Mouse (Mus musculus) C2C12 (cell line): Measurements from ENCODE around the gene Pgk2. TPM values are rescaled to one million over a fixed set of nuclear protein-coding genes. Genes with fewer than 3 reads are reported as not detected.
"Not testable (repeated sequence)": the region's sequence is repeated elsewhere in the genome, so short reads cannot be mapped to it uniquely, and the experiment has no call there.

Experiments
- H3K27me3 ChIP-seq: one replicate; pipeline ENCODE4 v1.6.1; 2011; ENCODE audit not compliant: control insufficient read depth, insufficient read depth, insufficient read length
- H3K36me3 ChIP-seq: one replicate; pipeline ENCODE4 v1.6.1; 2011; ENCODE audit not compliant: control insufficient read depth, insufficient read depth
- H3K4me3 ChIP-seq: one replicate; pipeline ENCODE4 v1.5.1; 2011; ENCODE audit warnings: mild to moderate bottlenecking, control low read depth; ENCODE audit not compliant: poor library complexity, insufficient read depth, severe bottlenecking
- H3K79me2 ChIP-seq: one replicate; pipeline ENCODE4 v1.6.1; 2011; ENCODE audit not compliant: control insufficient read depth, insufficient read depth
- H3K79me3 ChIP-seq: one replicate; pipeline ENCODE4 v1.6.1; 2011; ENCODE audit warnings: low read depth, control low read depth
- H3ac ChIP-seq: one replicate; pipeline ENCODE3; 2011; ENCODE audit warnings: low read depth; ENCODE audit not compliant: control insufficient read depth, insufficient read length
- CEBPB ChIP-seq: IDR thresholded peaks from one replicate; pipeline ENCODE4 v1.6.1; 2011; ENCODE audit warnings: low read depth, mild to moderate bottlenecking, control low read depth, moderate library complexity
- CTCF ChIP-seq: IDR thresholded peaks from one replicate; pipeline ENCODE4 v1.5.1; 2011; ENCODE audit not compliant: control insufficient read depth, insufficient read depth, insufficient read length
- FOSL1 ChIP-seq: IDR thresholded peaks from one replicate; pipeline ENCODE4 v1.8.0; 2011; ENCODE audit warnings: mild to moderate bottlenecking, low read length; ENCODE audit not compliant: poor library complexity, insufficient read depth, severe bottlenecking
- MAX ChIP-seq: IDR thresholded peaks from one replicate; pipeline ENCODE4 v1.6.1; 2011; ENCODE audit warnings: mild to moderate bottlenecking, control low read depth
- MYOD1 ChIP-seq: IDR thresholded peaks from one replicate; pipeline ENCODE4 v1.6.1; 2011; ENCODE audit warnings: low read depth; ENCODE audit not compliant: control insufficient read depth, insufficient read length
- MYOG ChIP-seq: IDR thresholded peaks from one replicate; pipeline ENCODE4 v1.6.1; 2011; ENCODE audit not compliant: control insufficient read depth, insufficient read length; ENCODE audit errors: extremely low read depth
- USF1 ChIP-seq: IDR thresholded peaks from one replicate; pipeline ENCODE4 v1.6.1; 2011; ENCODE audit warnings: low read depth, mild to moderate bottlenecking, control low read depth, moderate library complexity
- long read RNA-seq, 2 experiments: library from polyadenylated mRNA; unstranded; transcript quantifications; one replicate each; pipeline ENCODE4 v2.0.0; 2019 to 2020
- polyA plus RNA-seq: library from polyadenylated mRNA; unstranded; fragments of >200 nt; fragmentation: generic; extraction: Trizol; gene quantifications from one replicate; pipeline ENCODE4 v1.2.1, GENCODE M21; 2012; ENCODE audit warnings: missing spikeins

Pgk2 gene
- not detected for polyA plus RNA-seq
- long read RNA-seq, experiment 1 = 0 reads
- long read RNA-seq, experiment 2 = 0 reads

DNA sequence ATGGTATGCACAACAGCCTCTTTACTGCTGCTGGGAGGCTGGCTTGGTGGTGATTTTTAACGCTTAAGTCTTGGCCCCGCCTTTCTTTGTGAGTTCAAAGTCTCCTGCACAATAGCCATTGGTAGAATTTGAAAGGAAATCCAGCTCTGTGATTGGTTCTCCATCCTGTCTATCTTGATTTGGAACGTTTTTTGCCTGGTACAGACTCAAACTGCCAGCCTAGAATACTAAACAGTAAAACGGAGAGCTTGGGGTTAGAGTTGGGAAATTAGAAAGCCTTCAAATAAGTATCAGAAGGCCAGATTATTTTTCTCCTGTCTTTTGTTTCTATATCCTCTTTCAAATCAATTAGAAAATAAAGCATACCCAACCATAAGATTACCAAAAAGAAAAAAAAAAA, at the start of gene Pgk2:
Gene Pgk2, minus strand, starts transcription at position 101 of the 400 bp plus-strand sequence.
- H3K79me3 ChIP-seq = no peaks in the 10 kb centered on the region
- no peak within 1 kb of the TSS for H3K4me3 ChIP-seq
- no peaks in the 10 kb centered on the region for H3K79me2 ChIP-seq
- H3ac ChIP-seq = no peak within 1 kb of the TSS
- no peaks in the 10 kb centered on the region for H3K36me3 ChIP-seq
- H3K27me3 ChIP-seq = no peaks in the 10 kb centered on the region
- TF ChIP-seq CEBPB = no peak
- TF ChIP-seq MAX = no peak
- TF ChIP-seq CTCF = no peak
- no peak for TF ChIP-seq MYOD1
- TF ChIP-seq USF1 = no peak
- TF ChIP-seq MYOG = no peak
- TF ChIP-seq FOSL1 = no peak

DNA sequence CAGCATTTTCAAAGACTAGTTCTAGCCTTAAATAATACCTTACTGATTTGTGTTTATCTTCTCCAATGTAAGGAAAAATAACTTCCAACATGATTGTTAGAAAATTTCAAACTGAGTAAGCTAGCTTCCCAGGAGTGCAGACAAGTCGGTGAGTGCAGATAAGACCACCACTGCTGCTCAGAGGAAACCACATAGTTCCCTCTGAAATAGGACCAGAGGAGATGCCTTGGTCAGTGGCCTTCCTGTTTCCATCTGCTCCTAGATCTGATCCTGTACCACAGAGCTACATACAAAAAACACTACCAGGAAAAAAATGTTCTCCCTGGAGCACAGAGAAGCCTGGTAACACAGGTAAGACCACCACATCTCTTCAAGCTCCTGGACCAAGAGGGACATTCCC, 44.0 kb upstream of the Pgk2 start:
- H3ac ChIP-seq = no peak overlapping the region
- H3K79me2 ChIP-seq = no peaks in the 10 kb centered on the region
- no peaks in the 10 kb centered on the region for H3K79me3 ChIP-seq
- no peaks in the 10 kb centered on the region for H3K27me3 ChIP-seq
- TF ChIP-seq FOSL1 (no peak), USF1 (no peak), MYOD1 (no peak), CEBPB (no peak), MYOG (no peak), MAX (no peak), CTCF (no peak)
- H3K4me3 ChIP-seq = no peak overlapping the region
- no peaks in the 10 kb centered on the region for H3K36me3 ChIP-seq

- H3K79me2 ChIP-seq = no peaks in the 10 kb centered on the region
- no peaks in the 10 kb centered on the region for H3K27me3 ChIP-seq
- no peak within 1 kb of the TSS for H3K4me3 ChIP-seq
- H3K79me3 ChIP-seq = no peaks in the 10 kb centered on the region
- TF ChIP-seq CTCF (no peak), USF1 (no peak), MAX (no peak), MYOD1 (no peak), MYOG (no peak)
- no peak within 1 kb of the TSS for H3ac ChIP-seq
- no peaks in the 10 kb centered on the region for H3K36me3 ChIP-seq
Measured at GRCm38 (mm10) chr17:40242135-40242534, 33.7 kb upstream of the Pgk2 start, which contains the start of gene Crisp3. Gene Crisp3 (minus strand): TSS chr17:40242288.

GRCm38 (mm10) chr17:40201803-40202202, 6.6 kb downstream of the Pgk2 start:
- H3ac ChIP-seq, H3K4me3 ChIP-seq, H3K36me3 ChIP-seq, H3K79me3 ChIP-seq, H3K79me2 ChIP-seq, H3K27me3 ChIP-seq: not testable (repeated sequence)

DNA sequence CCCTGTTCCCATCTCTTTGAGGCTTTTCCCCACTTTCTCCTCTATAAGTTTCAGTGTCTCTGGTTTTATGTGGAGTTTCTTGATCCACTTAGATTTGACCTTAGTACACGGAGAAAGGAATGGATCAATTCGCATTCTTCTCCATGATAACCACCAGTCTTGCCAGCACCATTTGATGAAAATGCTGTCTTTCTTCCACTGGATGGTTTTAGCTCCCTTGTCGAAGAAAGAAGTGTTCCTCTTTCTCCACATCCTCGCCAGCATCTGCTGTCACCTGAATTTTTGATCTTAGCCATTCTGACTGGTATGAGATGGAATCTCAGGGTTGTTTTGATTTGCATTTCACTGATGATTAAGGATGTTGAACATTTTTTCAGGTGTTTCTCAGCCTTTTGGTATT, 18.2 kb downstream of the Pgk2 start:
- not testable (repeated sequence) for H3K79me3 ChIP-seq, H3K79me2 ChIP-seq, H3K4me3 ChIP-seq, H3K36me3 ChIP-seq, H3K27me3 ChIP-seq, H3ac ChIP-seq

- H3K4me3 ChIP-seq, H3K79me3 ChIP-seq, H3K79me2 ChIP-seq, H3K27me3 ChIP-seq, H3K36me3 ChIP-seq, H3ac ChIP-seq: not testable (repeated sequence)
Measured at GRCm38 (mm10) chr17:40157729-40158359, 50.6 kb downstream of the Pgk2 start.

Other genes starting within 250 kb of the Pgk2 start
- gene AC192777.2, start 113.2 kb downstream of the Pgk2 start, polyA plus RNA-seq = not detected
- gene Crisp3, start 33.6 kb upstream of the Pgk2 start, polyA plus RNA-seq = not detected
- gene Crisp1, start 110.6 kb upstream of the Pgk2 start, polyA plus RNA-seq = not detected